Mouse (Mus musculus) embryo, embryonic 10.5 days (tissue): ENCODE measurements around the gene Pyroxd1.
"Not testable (repeated sequence)": the region's sequence is repeated elsewhere in the genome, so short reads cannot be mapped to it uniquely, and the experiment has no call there.

ENCODE experiments used
- DNase-seq: peaks from one replicate; pipeline ENCODE4 v3.0.0-alpha.2; 2015; ENCODE audit warnings: low spot score

Gene Pyroxd1

DNA sequence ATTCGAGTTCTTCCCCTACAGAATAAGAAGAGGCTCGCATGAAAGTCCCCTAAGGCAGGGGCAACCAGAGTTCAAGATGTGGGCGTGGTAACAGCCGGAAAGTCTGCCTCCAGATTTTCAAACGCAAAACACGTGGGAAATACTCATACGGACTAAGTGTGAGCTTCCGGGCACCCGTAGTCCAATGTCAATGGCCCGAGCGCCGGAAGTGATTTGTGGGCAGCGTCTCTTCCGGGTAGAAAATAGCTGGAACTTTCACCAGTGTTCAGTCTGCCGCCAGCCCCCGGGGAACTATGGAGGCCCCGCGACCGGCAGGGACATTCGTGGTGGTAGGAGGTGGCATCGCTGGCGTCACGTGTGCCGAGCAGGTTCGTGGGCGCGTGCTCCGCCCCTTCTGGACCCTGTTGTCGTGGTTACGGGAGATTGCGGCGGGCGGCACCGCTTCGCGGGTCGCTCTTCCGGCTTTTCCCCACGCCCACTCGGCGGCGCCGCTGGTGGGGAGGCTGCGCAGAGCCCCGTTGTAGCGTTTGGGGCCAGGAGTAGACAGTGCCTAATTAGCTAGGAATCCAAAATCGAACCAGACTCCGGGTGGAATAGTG, at the start of gene Pyroxd1:
Pyroxd1 (plus strand) TSS at position 215 of the 599 bp plus-strand sequence.
- peak; percentile 97 for DNase-seq

DNA sequence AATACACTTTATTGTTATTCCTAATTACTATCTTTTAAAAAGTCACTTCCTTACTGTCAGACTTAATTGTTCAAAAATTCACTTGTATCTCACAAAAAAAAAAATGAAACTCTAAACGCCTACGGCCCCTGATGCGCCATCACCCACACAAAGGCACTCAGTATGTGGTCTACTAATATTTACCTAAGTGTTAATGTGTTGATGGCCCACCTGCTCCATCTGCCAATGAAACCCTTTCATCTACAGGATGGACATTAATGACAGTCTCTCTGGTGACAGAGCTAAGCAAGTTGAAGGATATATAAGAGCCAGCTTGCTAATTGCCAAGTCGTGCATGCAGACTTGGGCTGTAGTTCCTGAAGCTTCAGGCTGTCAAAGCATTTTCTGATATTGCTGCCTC, 47.4 kb upstream of the Pyroxd1 start, which contains the start of gene Iapp:
Iapp (plus strand) TSS at position 326 of the 400 bp plus-strand sequence.
- no peak for DNase-seq

DNA sequence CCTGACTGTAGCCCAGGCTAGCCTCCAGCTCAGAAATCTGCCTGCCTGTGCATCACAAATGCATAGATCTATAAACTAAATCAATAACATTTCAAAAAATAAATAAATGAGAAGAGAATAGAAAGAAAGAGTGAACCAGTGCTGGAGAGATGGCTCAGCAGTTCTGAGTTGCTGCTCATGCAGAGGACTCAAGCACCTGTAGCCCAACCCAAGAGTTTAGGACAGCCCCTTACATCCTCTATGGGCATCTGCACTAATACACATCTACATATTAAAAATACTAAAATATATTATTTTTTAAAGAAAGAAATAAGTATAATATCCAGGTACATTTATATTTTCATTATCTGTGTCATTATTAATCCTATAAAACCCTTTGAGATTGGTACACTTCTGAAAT, 40.4 kb upstream of the Pyroxd1 start:
- DNase-seq = no peak

- DNase-seq = no peak
Measured at GRCm38 (mm10) chr6:142314285-142314684, 31.2 kb upstream of the Pyroxd1 start.

DNA sequence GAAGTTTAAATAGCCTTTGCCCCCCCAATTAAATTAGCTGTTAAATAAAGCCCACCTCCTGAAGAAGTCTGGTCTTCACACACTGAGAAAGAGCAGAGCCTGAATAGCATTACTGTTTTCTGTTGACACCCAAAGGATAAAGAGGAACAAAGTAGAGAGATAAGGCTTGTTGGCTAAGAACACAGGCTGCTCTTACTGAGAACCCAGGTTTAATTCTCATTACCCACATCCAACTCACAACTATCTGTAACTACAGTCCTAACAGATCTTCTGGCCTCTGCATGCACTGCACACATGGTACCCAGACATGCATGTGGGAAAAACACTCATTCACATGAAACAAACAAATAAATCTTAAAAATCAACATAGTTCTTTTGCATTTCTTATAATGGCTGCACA, 28.3 kb upstream of the Pyroxd1 start:
- DNase-seq = no peak

GRCm38 (mm10) chr6:142322881-142323280, 22.6 kb upstream of the Pyroxd1 start, which contains the start of gene Slco1a5:
Gene Slco1a5 (minus strand): TSS chr6:142322981.
- no peak for DNase-seq

GRCm38 (mm10) chr6:142326598-142326997, 18.9 kb upstream of the Pyroxd1 start:
- no peak for DNase-seq

- no peak for DNase-seq
Measured at GRCm38 (mm10) chr6:142329201-142329600, 16.3 kb upstream of the Pyroxd1 start.

DNA sequence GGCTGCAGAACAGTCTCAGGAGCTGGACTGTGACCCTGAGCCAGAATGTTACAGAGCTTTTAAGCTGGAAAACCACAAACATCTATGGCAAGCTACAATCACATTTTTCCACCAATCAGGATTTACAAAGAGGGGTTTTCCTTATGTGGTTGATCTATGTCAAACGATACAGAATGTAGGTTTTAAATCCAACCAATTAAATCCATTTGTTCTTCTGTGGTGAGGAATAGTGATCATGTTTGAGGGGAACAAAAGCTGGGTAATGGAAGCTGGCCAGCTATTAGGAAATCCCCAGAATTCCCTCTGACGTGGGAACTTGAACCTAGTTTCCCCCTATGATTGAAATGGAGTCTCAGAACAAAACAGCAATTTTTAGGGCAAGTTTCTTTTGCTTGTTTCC, 6.5 kb upstream of the Pyroxd1 start:
- no peak for DNase-seq

DNA sequence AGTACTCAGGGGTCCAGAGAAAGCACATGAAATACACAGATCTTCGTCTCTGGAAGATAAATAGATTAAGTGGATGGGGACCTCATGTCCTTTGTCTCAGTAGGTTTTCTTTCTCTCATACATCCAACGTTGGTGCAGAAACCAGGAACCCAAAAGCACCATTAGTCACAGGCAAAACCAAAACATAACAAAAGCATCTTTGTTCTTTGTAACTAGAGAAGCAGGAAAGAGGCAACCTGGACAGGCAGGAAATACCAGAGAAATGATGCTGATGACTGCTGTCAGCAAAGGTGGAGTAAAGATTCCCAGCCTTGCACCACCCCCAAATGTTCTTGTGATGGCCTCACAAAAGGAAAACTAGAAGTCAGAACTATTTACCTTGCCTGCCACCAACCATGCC, 5.9 kb upstream of the Pyroxd1 start:
- no peak for DNase-seq

DNA sequence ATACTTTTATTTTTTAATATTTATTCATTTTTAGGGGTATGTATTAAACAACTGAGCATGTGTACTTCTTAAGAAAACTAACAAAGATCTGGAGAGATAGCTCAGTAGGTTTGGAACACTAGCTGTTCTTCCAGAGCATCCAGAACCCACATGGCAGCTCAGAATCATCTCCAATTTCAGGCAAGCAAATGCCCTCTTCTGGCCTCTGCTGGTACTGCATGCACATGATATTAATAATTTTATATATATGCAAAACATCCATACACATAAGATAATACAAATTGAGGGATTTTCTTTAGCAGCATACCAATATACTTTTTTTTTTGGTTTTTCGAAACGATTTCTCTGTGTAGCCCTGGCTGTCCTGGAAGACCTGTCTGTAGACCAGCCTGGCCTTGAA, 1.9 kb upstream of the Pyroxd1 start:
- DNase-seq = peak; percentile 58

DNA sequence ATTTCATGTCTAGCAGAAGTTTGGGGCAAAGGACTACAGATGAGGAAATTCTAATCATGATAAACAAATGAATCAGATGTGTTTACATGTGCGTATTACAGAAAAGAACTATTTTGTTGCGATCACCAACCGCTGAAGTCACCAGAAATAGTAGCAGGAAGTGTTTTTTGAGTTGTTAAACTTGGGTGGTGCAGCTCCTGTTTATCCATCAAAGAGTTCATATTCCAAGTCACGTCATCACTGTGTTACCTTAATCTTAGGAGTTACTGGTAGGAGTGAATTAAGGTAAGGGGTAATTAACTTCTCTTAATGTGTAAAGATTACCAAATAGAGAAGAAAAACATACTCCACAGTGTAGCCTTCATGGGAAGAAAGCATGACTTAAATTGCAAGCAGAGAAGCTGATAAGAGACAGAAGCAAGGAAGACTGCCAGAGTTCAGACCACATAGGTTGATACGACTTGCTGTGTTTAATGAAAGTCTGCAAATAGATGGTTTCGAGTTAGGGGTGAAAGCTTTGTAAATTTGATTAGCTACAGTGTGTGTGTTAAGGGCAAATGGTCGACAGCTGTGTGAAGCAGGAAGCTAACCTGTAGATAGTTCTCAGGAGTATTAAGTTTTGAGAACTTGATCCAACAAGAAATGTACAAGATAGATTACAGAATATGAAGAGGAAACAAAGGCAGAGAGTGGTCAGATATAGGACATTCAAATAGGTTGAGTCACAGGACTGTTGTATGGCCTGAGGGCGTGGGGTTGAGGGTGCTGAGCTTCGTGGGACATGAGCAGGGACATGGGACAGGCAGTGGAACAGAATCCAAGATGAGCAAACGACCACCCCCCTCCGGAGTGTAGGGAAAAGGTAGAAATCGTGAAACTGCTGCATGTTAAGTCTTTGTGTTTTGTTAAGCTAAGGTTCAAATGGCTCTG, 992 bp downstream of the Pyroxd1 start:
- peak; percentile 12 for DNase-seq

GRCm38 (mm10) chr6:142347431-142348385, 2.3 kb downstream of the Pyroxd1 start:
- DNase-seq = no peak

DNA sequence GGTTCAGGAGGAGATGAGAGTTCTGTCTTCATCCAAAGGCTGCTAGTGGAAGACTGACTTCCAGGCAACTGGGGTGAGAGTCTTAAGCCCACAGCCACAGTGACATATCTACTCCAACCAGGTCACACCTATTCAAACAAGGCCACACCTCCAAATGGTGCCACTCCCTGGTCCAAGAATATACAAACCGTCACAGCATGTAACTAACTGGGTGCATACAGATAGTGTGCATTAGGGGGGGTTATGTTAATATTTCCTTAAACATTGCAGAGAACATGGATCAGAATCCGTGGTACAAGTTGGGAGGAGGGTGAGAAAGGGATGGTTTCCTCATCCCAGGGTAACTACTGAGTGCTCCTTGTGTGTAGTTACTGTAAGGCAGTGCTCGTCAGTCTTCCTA, 6.6 kb downstream of the Pyroxd1 start:
- DNase-seq = not testable (repeated sequence)

DNA sequence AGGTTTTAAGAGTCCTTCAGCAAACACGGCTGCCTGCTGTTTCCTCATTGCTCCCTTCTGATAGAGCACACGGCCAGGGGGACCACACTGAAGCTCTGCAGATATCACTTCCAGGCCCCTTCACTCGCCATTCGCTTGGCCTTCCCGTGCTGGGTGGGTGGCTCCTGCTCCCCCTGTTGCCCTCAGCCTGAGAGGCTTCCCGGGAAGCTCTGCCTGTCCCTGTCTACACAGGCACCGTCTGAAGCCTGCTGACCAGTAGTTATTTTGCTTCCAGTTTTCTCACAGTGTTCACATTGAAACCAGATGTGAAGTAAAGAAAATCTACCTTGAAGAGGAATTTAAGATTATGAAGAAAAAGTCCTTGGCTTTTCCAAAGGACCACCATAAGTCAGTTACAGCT, 11.7 kb downstream of the Pyroxd1 start:
- no peak for DNase-seq

DNA sequence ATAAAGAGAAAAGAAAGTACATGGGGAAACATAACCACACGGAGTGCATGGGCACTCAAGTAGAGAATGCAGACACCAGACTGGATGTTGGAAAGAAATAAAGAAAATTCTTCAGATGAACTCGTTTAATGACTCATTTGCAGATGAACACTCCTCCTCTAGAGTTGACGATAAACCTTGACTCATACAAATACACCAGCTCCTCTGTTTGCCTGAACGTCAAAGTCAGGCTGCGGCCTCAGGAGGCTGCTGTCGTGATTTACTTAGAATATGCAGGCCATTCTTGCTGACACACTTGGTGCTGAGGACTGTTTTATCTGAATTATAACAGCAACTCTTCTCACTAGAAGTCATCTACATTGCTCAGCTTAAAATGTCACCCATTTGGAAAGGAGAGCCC, 16.6 kb downstream of the Pyroxd1 start:
- no peak for DNase-seq

DNA sequence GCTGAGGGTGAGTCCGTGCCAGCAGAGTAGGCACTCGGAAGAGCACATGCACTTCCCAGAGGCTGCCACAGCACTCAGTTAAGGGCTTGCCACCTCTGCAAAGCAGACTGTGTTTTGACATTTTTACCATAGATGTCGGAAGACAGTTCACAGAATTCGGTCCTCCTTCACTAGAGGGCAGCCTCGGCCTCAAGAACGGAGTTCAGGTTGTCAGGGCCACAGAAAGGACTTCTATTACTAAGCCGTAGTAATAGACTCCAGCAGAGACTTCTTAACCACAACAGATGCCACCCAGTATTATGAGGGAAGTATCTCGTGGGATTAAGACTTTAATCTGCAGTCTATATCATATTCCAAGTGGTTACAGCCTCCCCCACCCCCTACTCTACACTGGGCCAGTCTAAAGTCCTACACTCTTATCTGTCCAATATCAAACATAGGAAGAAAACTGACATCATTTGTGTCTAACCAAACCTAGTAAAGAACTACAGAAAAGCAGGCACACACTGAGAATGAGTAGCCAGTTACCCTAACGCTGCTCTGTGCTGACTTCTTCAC, 17.6 kb downstream of the Pyroxd1 start:
- DNase-seq = peak; percentile 33

GRCm38 (mm10) chr6:142365742-142366472, 20.5 kb downstream of the Pyroxd1 start:
- no peak for DNase-seq

DNA sequence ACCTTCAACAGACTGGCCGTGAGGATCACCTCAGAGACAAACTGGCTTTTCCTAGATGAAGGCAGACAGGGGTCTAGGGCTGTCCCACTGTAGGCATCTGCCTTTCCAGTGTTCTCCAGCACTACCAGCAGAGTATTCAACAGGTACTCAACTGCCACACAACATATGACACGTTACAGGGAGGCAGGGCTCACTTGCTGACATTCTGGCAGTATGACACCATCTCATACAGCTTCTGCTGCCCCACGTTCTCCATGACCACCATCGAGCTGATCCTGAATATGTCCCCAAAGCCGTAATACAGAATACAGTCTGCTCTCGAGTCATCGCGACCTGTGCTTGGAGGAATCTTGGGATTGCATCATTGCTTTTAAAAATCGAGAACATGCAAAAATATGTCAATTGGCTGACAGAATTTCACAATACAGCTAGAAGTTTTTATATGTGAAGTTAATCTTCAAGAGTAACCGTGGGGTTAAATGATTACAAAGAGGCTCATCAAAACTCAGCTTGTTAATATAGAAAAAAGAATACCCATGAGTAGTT, 21.1 kb downstream of the Pyroxd1 start:
- DNase-seq = no peak

DNA sequence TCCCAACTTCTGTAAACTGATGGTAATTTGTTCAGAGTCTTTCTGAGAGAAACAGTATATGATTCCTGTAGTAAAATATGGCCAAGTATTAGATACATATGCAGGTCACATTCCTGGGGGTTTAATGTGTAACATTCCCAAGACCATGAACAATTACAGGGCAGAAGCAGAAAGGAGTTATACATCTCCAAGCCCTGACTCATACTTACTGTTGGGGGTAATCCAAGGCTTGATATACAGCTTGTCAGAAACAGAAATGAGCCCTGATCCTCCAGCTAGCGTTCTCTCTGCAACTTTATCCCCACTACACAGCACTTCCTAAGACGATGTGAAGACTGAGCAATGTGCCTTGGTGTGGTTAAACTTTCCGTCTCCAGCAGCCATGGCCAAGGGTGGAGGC, 22.1 kb downstream of the Pyroxd1 start:
- no peak for DNase-seq

GRCm38 (mm10) chr6:142369568-142369967, 24.1 kb downstream of the Pyroxd1 start:
- no peak for DNase-seq
